Mouse (Mus musculus) cerebellum, adult 2 months (tissue): ENCODE results near the gene Atf7ip.

Experiments
- CTCF ChIP-seq: fragments of 200-500 bp; IDR thresholded peaks from 2 replicates; pipeline ENCODE4 v1.5.1; 2011; ENCODE audit warnings: low read depth, mild to moderate bottlenecking, control low read depth, low read length, moderate library complexity, borderline replicate concordance; ENCODE audit not compliant: insufficient read depth
- POLR2A ChIP-seq: fragments of 200-500 bp; IDR thresholded peaks from 2 replicates; pipeline ENCODE4 v1.6.1; 2011; ENCODE audit warnings: low read length, control low read depth, borderline replicate concordance; ENCODE audit not compliant: insufficient read depth

- TF ChIP-seq POLR2A = peak; percentile 91
- peak; percentile 9; the same call in 1 of the 2 replicates for TF ChIP-seq CTCF
Measured at GRCm38 (mm10) chr6:136518537-136519246, 12.7 kb downstream of the Atf7ip start.
